Mouse (Mus musculus): ENCODE results near the gene Rnase9.

GRCm38 (mm10) chr14:51009572-51009971 lies 32.1 kb downstream of the Rnase9 start:
- TF ChIP-seq EP300 (IDR thresholded peaks at IDR 0.05) (no peak), CTCF (IDR thresholded peaks at IDR 0.05) (no peak)
